Mouse (Mus musculus) hindbrain, embryonic 11.5 days (tissue): ENCODE measurements at regions not wholly inside any gene's neighbourhood (a gene's known extent, or its start where the extent isn't known, plus 50 kb on each side); places are given as distances from the start of the nearest gene placed in this dataset.

Source experiments
- ATAC-seq: fragments of 200-750 bp; cut with Nextera tagmentation; 2 replicates; pipeline ENCODE4 v1.8.0; 2017; ENCODE audit warnings: mild to moderate bottlenecking, moderate TSS enrichment, moderate library complexity; ENCODE audit not compliant: low FRiP score
- DNase-seq: peaks from one replicate; pipeline ENCODE4 v3.0.0-alpha.2; 2015; ENCODE audit warnings: low spot score
- H3K27ac ChIP-seq: fragments of 300-500 bp; sonication (generic); 2 replicates; pipeline ENCODE4 v1.5.1; 2014; ENCODE audit warnings: mild to moderate bottlenecking, low read depth, low read length
- H3K27me3 ChIP-seq: fragments of 300-500 bp; sonication (generic); 2 replicates; pipeline ENCODE4 v1.6.1; 2014; ENCODE audit warnings: mild to moderate bottlenecking, low read length, moderate library complexity, mixed read lengths; ENCODE audit not compliant: control insufficient read depth, insufficient read depth
- H3K36me3 ChIP-seq: fragments of 300-500 bp; sonication (generic); 2 replicates; pipeline ENCODE4 v1.6.1; 2014; ENCODE audit warnings: mild to moderate bottlenecking, low read length, moderate library complexity, mixed read lengths; ENCODE audit not compliant: control insufficient read depth, insufficient read depth
- H3K4me1 ChIP-seq: fragments of 300-500 bp; sonication (generic); replicated peaks from 2 replicates; pipeline ENCODE4 v1.6.1; 2014; ENCODE audit warnings: low read length, mixed read lengths; ENCODE audit not compliant: control insufficient read depth, insufficient read depth
- H3K4me2 ChIP-seq: fragments of 300-500 bp; sonication (generic); replicated peaks from 2 replicates; pipeline ENCODE4 v1.6.1; 2014; ENCODE audit warnings: mild to moderate bottlenecking, low read depth, low read length
- H3K4me3 ChIP-seq: fragments of 300-500 bp; sonication (generic); 2 replicates; pipeline ENCODE4 v1.5.1; 2014; ENCODE audit warnings: low read depth, low read length
- H3K9ac ChIP-seq: fragments of 300-500 bp; sonication (generic); 2 replicates; pipeline ENCODE4 v1.6.1; 2014; ENCODE audit warnings: low read depth, low read length
- H3K9me3 ChIP-seq: fragments of 300-500 bp; sonication (generic); 2 replicates; pipeline ENCODE4 v1.6.1; 2016; ENCODE audit warnings: low read length; ENCODE audit not compliant: control insufficient read depth
- WGBS: fragments of 180-500 bp; shearing (Covaris S2); extraction: QIAGEN DNeasy Blood & Tissue Kit; methylation state at CpG from one replicate; pipeline ENCODE4 v1.1.7; 2014; 5-methylcytosine and 5-hydroxymethylcytosine counted together

GRCm38 (mm10) chr17:7467638-7468037 is 82.4 kb upstream of the Unc93a2 start:
- Histone ChIP-seq H3K9me3 (no peaks in the 10 kb centered on the region), H3K4me3 (no peak overlapping the region), H3K27ac (peak overlapping the region; percentile 58), H3K9ac (no peak overlapping the region), H3K4me2 (no peak overlapping the region), H3K36me3 (no peaks in the 10 kb centered on the region), H3K27me3 (no peaks in the 10 kb centered on the region), H3K4me1 (no peaks in the 10 kb centered on the region)
- ATAC-seq (peak; percentile 84), DNase-seq (peak; percentile 51)
- WGBS: 24% methylated on average over 3 of the region's 3 CpGs

DNA sequence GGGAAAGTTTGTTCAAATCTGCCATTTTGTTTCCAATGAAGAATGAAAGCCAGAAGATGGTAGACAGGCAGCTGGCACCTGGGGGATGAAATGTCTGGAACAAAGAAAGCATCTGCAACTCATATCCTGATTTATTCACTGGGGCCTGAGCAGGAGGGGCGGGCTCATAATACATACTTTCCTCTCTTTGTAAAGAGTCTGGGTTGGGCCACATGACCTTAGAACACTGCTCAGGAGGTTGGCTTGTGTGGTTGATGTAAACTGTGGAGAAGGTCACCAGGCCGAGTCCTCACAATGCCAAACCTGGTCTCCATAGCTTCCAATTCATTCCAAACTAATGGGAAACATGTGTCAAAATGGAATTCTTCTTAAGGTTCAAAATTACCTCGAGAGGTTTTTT is 79.6 kb upstream of the Unc93a2 start:
- H3K27me3 ChIP-seq: no peaks in the 10 kb centered on the region
- no peak overlapping the region for H3K4me3 ChIP-seq
- ATAC-seq (no peak), DNase-seq (no peak)
- H3K36me3 ChIP-seq: no peaks in the 10 kb centered on the region
- H3K27ac ChIP-seq: no peak overlapping the region
- no peak overlapping the region for H3K9ac ChIP-seq
- H3K4me1 ChIP-seq: 0 out of 2 replicates have a peak, but pooled peaks cover 3% of the 10 kb centered on the region
- H3K9me3 ChIP-seq: no peaks in the 10 kb centered on the region
- 58% methylated on average over 3 of the region's 3 CpGs for WGBS
- H3K4me2 ChIP-seq: no peak overlapping the region

DNA sequence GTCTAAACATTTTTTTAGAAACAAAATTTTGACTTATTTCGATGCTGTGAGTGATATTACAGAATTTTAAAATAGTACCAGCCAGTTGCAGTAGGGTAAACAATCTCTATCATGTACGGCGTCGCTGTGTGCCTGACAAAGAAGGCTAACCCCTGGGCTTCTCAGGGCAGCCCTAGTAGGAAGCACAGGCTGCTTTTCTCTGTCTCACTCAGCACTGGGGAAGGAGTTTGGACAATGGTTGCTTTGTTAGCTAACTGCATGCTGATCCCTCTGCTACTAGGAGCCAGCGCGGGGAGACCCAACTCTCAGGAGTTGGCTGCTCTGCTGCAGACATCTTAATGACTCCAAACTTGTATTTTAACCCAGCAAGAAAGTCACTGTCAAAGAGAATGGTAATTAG is 75.9 kb upstream of the Unc93a2 start:
- no peak overlapping the region for H3K27ac ChIP-seq
- no peak overlapping the region for H3K4me2 ChIP-seq
- H3K27me3 ChIP-seq: no peaks in the 10 kb centered on the region
- no peaks in the 10 kb centered on the region for H3K36me3 ChIP-seq
- DNase-seq (peak; percentile 61), ATAC-seq (peak; percentile 83)
- WGBS: 9% methylated on average over 6 of the region's 6 CpGs
- 0 out of 2 replicates have a peak overlapping the region, but pooled peaks have one; percentile 16 for H3K9ac ChIP-seq
- H3K4me1 ChIP-seq: 0 out of 2 replicates have a peak, but pooled peaks cover 3% of the 10 kb centered on the region
- H3K9me3 ChIP-seq: no peaks in the 10 kb centered on the region
- no peak overlapping the region for H3K4me3 ChIP-seq

DNA sequence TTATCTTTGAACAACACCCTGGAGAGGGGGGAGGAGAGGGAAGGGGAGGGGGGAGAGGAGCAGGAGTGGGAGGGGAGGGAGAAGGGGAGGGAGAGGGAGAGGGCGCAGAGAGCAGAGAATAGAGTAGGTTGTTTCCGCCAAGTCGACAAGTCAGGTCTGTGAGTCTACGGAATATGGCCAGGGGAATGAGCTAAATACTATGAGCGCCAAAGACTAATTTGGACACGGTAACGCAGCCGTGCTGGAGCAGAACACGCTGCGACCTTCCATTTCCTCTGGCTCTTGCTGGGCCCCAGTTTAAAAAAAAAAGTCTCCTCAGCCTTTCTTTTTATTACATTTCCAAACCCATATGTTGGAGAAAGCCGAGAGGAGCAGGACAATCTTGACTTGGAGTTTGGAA is 71.7 kb upstream of the Unc93a2 start:
- 91% methylated on average over 11 of the region's 11 CpGs for WGBS
- Histone ChIP-seq H3K4me2 (no peak overlapping the region), H3K27ac (no peak overlapping the region), H3K36me3 (no peaks in the 10 kb centered on the region), H3K4me1 (0 out of 2 replicates have a peak, but pooled peaks cover 3% of the 10 kb centered on the region), H3K9me3 (no peaks in the 10 kb centered on the region), H3K9ac (no peak overlapping the region), H3K4me3 (no peak overlapping the region), H3K27me3 (no peaks in the 10 kb centered on the region)
- DNase-seq (no peak), ATAC-seq (no peak)

DNA sequence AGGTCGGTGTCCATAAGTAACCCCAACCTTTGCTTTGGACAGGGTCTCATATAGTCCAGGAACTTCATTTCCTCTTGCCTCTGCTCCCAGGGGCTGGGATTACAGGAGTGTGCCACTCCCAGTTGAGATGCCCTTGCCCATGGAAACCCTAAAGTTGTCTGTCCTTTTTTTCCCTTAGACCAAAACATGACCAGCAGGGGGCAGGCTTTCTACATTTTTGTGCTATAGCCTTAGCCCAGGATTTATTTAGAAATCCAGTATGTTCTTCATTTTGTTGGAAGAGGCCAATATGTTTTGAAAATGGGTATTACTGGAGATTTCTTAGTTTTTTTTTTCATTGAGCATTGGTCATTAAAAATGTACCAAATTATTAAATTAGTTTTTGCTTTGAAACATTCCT is 58.6 kb upstream of the Unc93a2 start:
- no peak overlapping the region for H3K27ac ChIP-seq
- no peaks in the 10 kb centered on the region for H3K4me1 ChIP-seq
- no peaks in the 10 kb centered on the region for H3K27me3 ChIP-seq
- ATAC-seq (no peak), DNase-seq (peak; percentile 87)
- no peak overlapping the region for H3K4me3 ChIP-seq
- no peaks in the 10 kb centered on the region for H3K36me3 ChIP-seq
- H3K4me2 ChIP-seq: no peak overlapping the region
- 65% methylated on average over 1 of the region's 1 CpGs for WGBS
- H3K9ac ChIP-seq: no peak overlapping the region
- no peaks in the 10 kb centered on the region for H3K9me3 ChIP-seq

GRCm38 (mm10) chr17:7435075-7435474 is 49.8 kb upstream of the Unc93a2 start:
- Histone ChIP-seq H3K4me2 (no peak overlapping the region), H3K36me3 (no peaks in the 10 kb centered on the region)
- no peak for DNase-seq

More at GRCm38 (mm10) chr17:7435075-7435474, 49.8 kb upstream of the Unc93a2 start:
- no peak for ATAC-seq
- H3K4me1 ChIP-seq: no peaks in the 10 kb centered on the region
- no peaks in the 10 kb centered on the region for H3K9me3 ChIP-seq
- no peaks in the 10 kb centered on the region for H3K27me3 ChIP-seq
- H3K9ac ChIP-seq: no peak overlapping the region
- WGBS: 69% methylated on average over 3 of the region's 3 CpGs
- no peak overlapping the region for H3K4me3 ChIP-seq
- no peak overlapping the region for H3K27ac ChIP-seq
